Mouse (Mus musculus) heart, adult 11 months (tissue): ENCODE measurements around the gene Miox.
A peak's percentile ranks its signal among the peaks of the same experiment; 100 is the strongest.

Experiments
- DNase-seq: peaks from one replicate; pipeline ENCODE4 v3.0.0; 2022

Gene Miox

GRCm38 (mm10) chr15:89316146-89316545 lies 18.1 kb upstream of the Miox start:
- DNase-seq, result no peak

GRCm38 (mm10) chr15:89321264-89321663 lies 12.9 kb upstream of the Miox start:
- no peak for DNase-seq

DNA sequence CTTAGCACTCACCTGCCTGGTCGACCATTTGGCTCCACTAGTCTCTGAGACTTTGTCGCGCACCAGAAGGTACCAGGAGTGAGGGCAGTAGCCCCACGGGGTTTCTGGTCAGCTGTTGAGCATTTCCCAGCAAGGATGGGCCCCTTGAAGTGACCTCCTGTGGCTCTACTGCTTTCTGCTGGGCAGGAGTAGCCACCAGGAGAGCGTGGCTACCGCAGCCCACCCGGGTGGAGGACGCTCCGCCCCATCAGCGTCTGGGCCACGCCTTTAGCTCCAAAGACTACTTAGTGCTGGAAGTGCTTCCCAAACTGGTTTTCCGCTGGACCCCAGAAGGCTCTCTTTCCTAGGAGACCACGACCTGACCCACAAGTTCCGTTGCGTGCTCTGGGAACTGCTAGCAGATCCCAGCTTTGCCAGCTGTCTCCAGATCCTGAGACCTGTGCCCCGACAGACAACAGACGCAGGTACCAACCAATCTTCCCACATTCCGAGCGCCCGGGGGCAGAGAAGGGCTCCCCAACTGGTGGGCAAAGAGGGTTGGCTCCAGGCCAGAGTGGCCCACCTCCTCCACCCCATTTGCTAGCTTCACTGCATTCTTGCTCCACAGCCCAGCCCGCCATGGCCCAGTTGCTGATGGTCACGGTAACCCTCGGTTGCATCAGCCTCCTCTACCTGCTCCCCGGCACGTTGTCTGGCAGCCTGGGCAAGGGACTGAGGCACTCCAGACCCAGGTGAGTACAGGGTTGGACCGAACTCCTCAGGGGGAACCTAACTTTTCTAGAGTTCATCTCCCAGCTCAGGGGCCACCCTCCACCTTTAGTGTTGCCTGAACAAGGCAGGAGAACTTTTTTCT lies 11.3 kb upstream of the Miox start, which contains the start of gene Adm2:
Gene Adm2 (plus strand): TSS at position 51 of the 853 bp plus-strand sequence.
- DNase-seq, result peak; percentile 79

- no peak for DNase-seq
Observed at GRCm38 (mm10) chr15:89323656-89324055, 10.5 kb upstream of the Miox start.

GRCm38 (mm10) chr15:89326441-89326840 lies 7.8 kb upstream of the Miox start:
- DNase-seq, result peak; percentile 84

- peak; percentile 85 for DNase-seq
Observed at GRCm38 (mm10) chr15:89334774-89335537, 758 bp downstream of the Miox start.

DNA sequence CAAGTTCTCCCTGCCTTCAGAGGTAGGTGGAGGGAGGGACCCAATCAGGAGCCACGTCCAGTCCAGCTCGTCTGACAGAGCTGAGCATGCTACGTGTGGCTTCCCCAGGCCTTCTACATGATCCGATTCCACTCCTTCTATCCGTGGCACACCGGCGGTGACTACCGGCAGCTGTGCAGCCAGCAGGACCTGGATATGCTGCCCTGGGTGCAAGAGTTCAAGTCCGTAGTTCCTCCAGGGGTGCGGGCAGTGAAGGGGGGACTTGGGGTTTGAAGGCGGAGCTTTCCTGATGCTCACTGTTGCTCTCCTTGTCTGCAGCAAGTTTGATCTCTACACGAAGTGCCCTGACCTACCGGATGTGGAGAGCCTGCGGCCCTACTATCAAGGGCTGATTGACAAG lies 2.2 kb downstream of the Miox start:
- peak; percentile 84 for DNase-seq

GRCm38 (mm10) chr15:89339696-89340095 lies 5.5 kb downstream of the Miox start:
- no peak for DNase-seq

- no peak for DNase-seq
Observed at GRCm38 (mm10) chr15:89340136-89340535, 5.9 kb downstream of the Miox start.

- no peak for DNase-seq
Observed at GRCm38 (mm10) chr15:89341678-89342077, 7.5 kb downstream of the Miox start.

DNA sequence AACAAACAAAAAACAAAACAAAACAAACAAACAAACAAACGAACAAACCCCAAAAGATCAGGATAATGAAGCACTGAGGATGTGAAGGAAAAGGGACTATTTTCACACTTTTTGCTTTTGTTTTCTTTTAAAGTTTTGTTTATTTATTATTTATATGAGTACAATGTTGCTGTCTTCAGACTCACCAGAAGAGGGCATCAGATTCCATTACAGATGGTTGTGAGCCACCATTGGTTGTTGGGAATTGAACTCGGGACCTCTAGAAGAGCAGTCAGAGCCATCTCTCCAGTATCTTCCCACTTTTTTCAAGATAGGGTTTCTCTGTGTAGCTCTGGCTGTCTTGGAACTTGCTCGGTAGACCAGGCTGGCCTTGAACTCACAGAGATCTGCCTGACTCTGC lies 9.1 kb downstream of the Miox start:
- no peak for DNase-seq

- DNase-seq, result peak; percentile 95
Observed at GRCm38 (mm10) chr15:89350447-89350846, 16.2 kb downstream of the Miox start.

GRCm38 (mm10) chr15:89351302-89351701 lies 17.1 kb downstream of the Miox start:
- peak; percentile 92 for DNase-seq

- DNase-seq, result peak; percentile 92
Observed at GRCm38 (mm10) chr15:89352054-89352453, 17.9 kb downstream of the Miox start.

DNA sequence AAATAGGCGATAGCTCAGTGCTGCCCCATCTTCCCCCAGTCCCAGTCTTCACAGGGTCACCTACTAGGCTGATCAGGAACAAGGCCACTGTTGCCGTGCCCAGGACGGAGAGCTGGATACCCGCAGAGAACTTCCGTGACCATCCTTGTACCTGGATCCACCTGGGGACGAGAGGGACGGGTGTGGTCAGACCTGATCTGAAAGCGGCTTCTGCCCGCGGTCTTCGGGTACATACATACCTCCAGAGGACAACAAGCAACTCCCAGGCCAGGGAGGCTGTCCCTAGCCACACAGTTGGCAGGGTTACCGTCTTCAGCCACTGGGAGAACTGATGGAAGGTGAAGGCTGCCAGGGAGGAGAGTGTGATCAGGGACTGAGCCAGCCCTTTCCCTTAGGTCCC lies 18.6 kb downstream of the Miox start:
- peak; percentile 93 for DNase-seq

GRCm38 (mm10) chr15:89353837-89354236 lies 19.6 kb downstream of the Miox start:
- peak; percentile 92 for DNase-seq

- peak; percentile 91 for DNase-seq
Observed at GRCm38 (mm10) chr15:89354455-89354854, 20.3 kb downstream of the Miox start.

DNA sequence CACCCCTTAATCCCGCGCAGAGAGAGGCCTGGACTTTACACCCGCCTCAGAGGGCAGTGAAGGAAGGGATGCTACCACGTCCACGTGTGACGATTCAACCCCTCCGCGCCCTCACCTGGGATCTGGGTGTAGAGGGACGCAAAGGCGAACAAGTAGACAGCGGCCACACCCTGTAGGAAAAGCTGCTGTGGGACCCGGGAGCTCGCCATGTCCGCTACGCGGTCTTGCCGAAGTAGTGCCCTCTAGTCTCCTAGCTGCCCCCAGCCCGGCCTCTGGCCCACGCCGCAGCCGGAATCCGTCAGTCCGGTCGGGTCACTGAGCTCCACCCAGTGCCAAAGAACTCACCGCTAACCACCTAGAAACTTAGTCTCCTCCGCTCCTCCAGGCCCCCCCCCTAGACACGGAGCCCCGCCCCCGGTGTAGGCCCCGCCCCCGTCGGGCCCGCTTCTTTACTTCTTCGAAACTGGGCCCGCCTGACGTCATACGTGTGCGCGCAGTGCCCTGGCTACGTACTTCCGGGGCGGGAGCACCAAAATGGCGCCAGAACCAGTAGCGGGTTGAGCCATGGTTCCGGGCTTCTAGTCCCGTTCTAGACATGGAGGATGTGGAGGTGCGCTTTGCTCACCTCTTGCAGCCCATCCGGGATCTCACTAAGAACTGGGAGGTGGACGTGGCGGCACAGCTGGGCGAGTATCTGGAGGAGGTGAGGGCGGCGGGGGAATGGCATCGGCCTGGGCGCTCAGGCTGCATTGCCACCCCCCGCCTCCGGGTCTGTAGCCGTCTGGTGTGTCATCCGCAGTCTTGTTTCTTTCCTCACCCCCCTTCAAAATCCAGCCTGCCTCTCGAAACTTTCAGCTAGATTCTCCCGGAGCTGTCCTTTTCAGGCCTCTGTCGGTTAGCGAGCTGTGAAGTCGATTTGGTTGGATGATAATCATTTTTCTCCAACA lies 21.3 kb downstream of the Miox start, which contains the start of the genes Lmf2 and Ncaph2:
Gene Lmf2 (minus strand): TSS at position 419 of the 947 bp plus-strand sequence.
Gene Ncaph2 (plus strand): TSS at position 479 of the 947 bp plus-strand sequence.
- peak; percentile 99 for DNase-seq

- DNase-seq, result peak; percentile 96
Observed at GRCm38 (mm10) chr15:89356372-89356771, 22.2 kb downstream of the Miox start.

DNA sequence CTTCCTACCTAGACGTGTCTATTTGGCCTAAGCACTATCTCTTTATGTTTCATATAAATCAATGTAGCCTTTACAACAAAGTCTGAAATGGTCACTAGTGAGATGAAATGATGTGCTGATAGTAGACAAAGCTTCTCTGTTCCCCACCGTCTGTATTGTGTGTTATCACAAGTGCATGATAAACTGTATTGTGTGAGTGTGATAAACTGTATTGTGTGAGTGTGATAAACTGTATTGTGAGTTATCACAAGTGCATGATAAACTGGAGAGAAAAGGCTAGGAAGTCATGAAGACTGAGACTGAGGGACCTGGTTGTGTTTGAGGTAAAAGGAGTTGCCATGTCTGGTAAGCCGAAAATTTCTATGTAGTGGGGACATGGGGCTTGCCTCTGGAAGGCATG lies 24.6 kb downstream of the Miox start:
- DNase-seq, result no peak

- DNase-seq, result no peak
Observed at GRCm38 (mm10) chr15:89363051-89363450, 28.9 kb downstream of the Miox start.

DNA sequence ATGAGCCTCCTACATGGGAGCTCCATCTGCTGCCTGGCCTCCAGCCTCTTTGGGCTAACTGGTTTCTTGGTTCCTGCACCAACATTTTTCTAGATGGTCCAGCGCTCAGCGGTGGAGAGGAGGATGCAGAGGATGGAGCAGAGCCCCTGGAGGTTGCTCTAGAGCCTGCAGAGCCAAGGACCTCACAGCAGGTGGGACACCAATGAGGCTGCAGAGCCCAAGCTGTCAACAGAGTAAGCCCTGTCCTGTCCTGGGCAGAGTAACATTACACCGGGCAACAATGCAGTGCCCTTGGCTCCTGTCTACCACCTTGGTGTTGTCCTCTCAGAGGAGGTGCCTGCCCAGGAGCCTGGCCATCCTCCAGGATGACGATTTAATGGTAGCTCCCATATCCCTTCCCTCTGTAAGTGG lies 30.9 kb downstream of the Miox start:
- no peak for DNase-seq

GRCm38 (mm10) chr15:89372068-89372467 lies 37.9 kb downstream of the Miox start:
- peak; percentile 92 for DNase-seq
